ENCODE assay signal across 8 mouse cellular contexts in genomic region chr16:33381614-33382245, GRCm38 (mm10). TPM values are rescaled to one million over a fixed set of nuclear protein-coding genes. Genes with fewer than 3 reads are reported as not detected.
DNase-seq lines count a peak whose midpoint lies in the region; ATAC-seq and TF ChIP-seq lines count a peak whose summit lies in the region.

No protein-coding gene starts in this region.

- peak overlapping the region; percentile 94 for H3K4me2 ChIP-seq in heart, embryonic 11.5 days
- H3K4me2 ChIP-seq in heart, postnatal 0 days (ENCODE audit: low read depth, low read length): peak overlapping the region; percentile 75
- H3K4me2 ChIP-seq in liver, embryonic 16.5 days (ENCODE audit: low read depth, low read length): peak overlapping the region; percentile 88

- H3K36me3 ChIP-seq in heart, embryonic 11.5 days (ENCODE audit: control insufficient read depth, insufficient read depth, low read length): no peaks in the 10 kb centered on the region
- H3K36me3 ChIP-seq in heart, postnatal 0 days (replicated peaks; ENCODE audit: control insufficient read depth, insufficient read depth, low read length): no peaks in the 10 kb centered on the region
- H3K36me3 ChIP-seq in liver, embryonic 16.5 days (ENCODE audit: control insufficient read depth, insufficient read depth): no peaks in the 10 kb centered on the region

- peaks cover 12% of the 10 kb centered on the region; the same call in 1 of the 2 replicates for H3K4me1 ChIP-seq in heart, embryonic 11.5 days (ENCODE audit: control insufficient read depth, insufficient read depth, low read length)
- peaks cover 14% of the 10 kb centered on the region for H3K4me1 ChIP-seq in heart, postnatal 0 days (ENCODE audit: control insufficient read depth, insufficient read depth)
- H3K4me1 ChIP-seq in liver, embryonic 16.5 days (ENCODE audit: control insufficient read depth, low read depth, low read length): peaks cover 15% of the 10 kb centered on the region

- no peak for TF ChIP-seq CTCF in heart, postnatal 0 days (IDR thresholded peaks at IDR 0.05; ENCODE audit: low read depth)

- no peaks in the 10 kb centered on the region for H3K27me3 ChIP-seq in heart, embryonic 11.5 days (ENCODE audit: control insufficient read depth, insufficient read depth, low read length)
- H3K27me3 ChIP-seq in heart, postnatal 0 days (ENCODE audit: control insufficient read depth, insufficient read depth, low read length): no peaks in the 10 kb centered on the region
- no peaks in the 10 kb centered on the region for H3K27me3 ChIP-seq in liver, embryonic 16.5 days (ENCODE audit: control insufficient read depth, insufficient read depth, low read depth, low read length)

- no peak for DNase-seq in heart, adult 8-10 months (ENCODE audit: low spot score)
- DNase-seq in 3T3-L1 (ENCODE audit: low read depth, low spot score) (peak; percentile 49), adipocyte (ENCODE audit: low spot score) (peak; percentile 59)
- no peak for DNase-seq in heart, postnatal 0 days (ENCODE audit: low spot score)
- DNase-seq in cerebellum, adult 8-10 months: no peak

- ATAC-seq in heart, embryonic 11.5 days (replicated peaks; ENCODE audit: insufficient number of reproducible peaks, low FRiP score, low TSS enrichment): no peak
- no peak for ATAC-seq in heart, postnatal 0 days (ENCODE audit: insufficient read depth, low read depth)
- ATAC-seq in liver, embryonic 16.5 days (ENCODE audit: low read depth): no peak
- no peak for ATAC-seq in inflammation-experienced regulatory T-cells, adult 6 months

- peak overlapping the region; percentile 77 for H3K4me3 ChIP-seq in heart, embryonic 11.5 days (ENCODE audit: low read depth, low read length)
- peak overlapping the region; percentile 91 for H3K4me3 ChIP-seq in heart, postnatal 0 days (ENCODE audit: low read depth, low read length)
- H3K4me3 ChIP-seq in liver, embryonic 16.5 days (ENCODE audit: low read depth, low read length): peak overlapping the region; percentile 94

- WGBS in heart, embryonic 11.5 days (ENCODE audit: insufficient replicate concordance): 3% methylated on average over 18 of the region's 18 CpGs
- 1% methylated on average over 18 of the region's 18 CpGs for WGBS in heart, postnatal 0 days
- 2% methylated on average over 18 of the region's 18 CpGs for WGBS in liver, embryonic 16.5 days (ENCODE audit: insufficient replicate concordance)

- no peak for TF ChIP-seq EP300 in heart, postnatal 0 days (IDR thresholded peaks at IDR 0.05; ENCODE audit: low read depth)

- H3K9ac ChIP-seq in heart, embryonic 11.5 days (ENCODE audit: low read depth, low read length): peak overlapping the region; percentile 95
- H3K9ac ChIP-seq in heart, postnatal 0 days (replicated peaks; ENCODE audit: low read depth, low read length): peak overlapping the region; percentile 95
- H3K9ac ChIP-seq in liver, embryonic 16.5 days (ENCODE audit: low read depth, low read length): peak overlapping the region; percentile 93

- no peaks in the 10 kb centered on the region for H3K9me3 ChIP-seq in heart, embryonic 11.5 days (replicated peaks; ENCODE audit: control insufficient read depth, low read length)
- no peaks in the 10 kb centered on the region for H3K9me3 ChIP-seq in heart, postnatal 0 days (replicated peaks; ENCODE audit: control insufficient read depth, low read length)
- no peaks in the 10 kb centered on the region for H3K9me3 ChIP-seq in liver, embryonic 16.5 days (replicated peaks; ENCODE audit: control insufficient read depth, low read length)

- peak overlapping the region; percentile 95 for H3K27ac ChIP-seq in heart, embryonic 11.5 days (ENCODE audit: low read depth, low read length)
- H3K27ac ChIP-seq in heart, postnatal 0 days (ENCODE audit: low read depth): peak overlapping the region; percentile 96
- peak overlapping the region; percentile 74 for H3K27ac ChIP-seq in liver, embryonic 16.5 days (ENCODE audit: low read length)

RNA-seq across cellular contexts. Expression of gene Zfp148, which starts 1.1 kb away (rescaled TPM):
- 37.8 and 39.2 TPM in 2 replicates for polyA plus RNA-seq in heart, embryonic 11.5 days (2014; fragmentation: Nextera tagmentation; extraction: Ambion mirVana)
- total RNA-seq in heart, adult 8-10 months (2022): 10 to 100 TPM; 37.2 to 41.2 (median 38.7) TPM
- total RNA-seq in heart, postnatal 0 days (2014; rRNA removed; ENCODE audit: low replicate concordance): 20.7 and 21.8 TPM in 2 replicates
- 30.0 and 30.3 TPM in 2 replicates for polyA plus RNA-seq in heart, postnatal 0 days (2015; fragmentation: Nextera tagmentation; extraction: Ambion mirVana)
- polyA plus RNA-seq in liver, embryonic 16.5 days (2015; fragmentation: Nextera tagmentation; extraction: Ambion mirVana): 11.4 and 12.5 TPM in 2 replicates
- 10 to 100 TPM; 45.9 to 50.1 (median 46.0) TPM for polyA plus RNA-seq in inflammation-experienced regulatory T-cells, adult 6 months (2017; shearing (Covaris generic))

Comparison
In these comparisons a context has a peak if more than half of its experiments do, and no peak if none do; other contexts are left out.
1. DNase-seq: peak in 3T3-L1 (single experiment) and adipocyte (single experiment); none in heart, adult 8-10 months (single experiment), heart, postnatal 0 days (single experiment) and cerebellum, adult 8-10 months (single experiment).
2. Peak in every context shown above with its lines, with median percentiles within 50 percentile points of each other: H3K27ac ChIP-seq, H3K4me2 ChIP-seq, H3K4me3 ChIP-seq and H3K9ac ChIP-seq.